Mouse (Mus musculus): ENCODE measurements at regions not wholly inside any gene's neighbourhood (a gene's known extent, or its start where the extent isn't known, plus 50 kb on each side); places are given as distances from the start of the nearest gene placed in this dataset.

DNA sequence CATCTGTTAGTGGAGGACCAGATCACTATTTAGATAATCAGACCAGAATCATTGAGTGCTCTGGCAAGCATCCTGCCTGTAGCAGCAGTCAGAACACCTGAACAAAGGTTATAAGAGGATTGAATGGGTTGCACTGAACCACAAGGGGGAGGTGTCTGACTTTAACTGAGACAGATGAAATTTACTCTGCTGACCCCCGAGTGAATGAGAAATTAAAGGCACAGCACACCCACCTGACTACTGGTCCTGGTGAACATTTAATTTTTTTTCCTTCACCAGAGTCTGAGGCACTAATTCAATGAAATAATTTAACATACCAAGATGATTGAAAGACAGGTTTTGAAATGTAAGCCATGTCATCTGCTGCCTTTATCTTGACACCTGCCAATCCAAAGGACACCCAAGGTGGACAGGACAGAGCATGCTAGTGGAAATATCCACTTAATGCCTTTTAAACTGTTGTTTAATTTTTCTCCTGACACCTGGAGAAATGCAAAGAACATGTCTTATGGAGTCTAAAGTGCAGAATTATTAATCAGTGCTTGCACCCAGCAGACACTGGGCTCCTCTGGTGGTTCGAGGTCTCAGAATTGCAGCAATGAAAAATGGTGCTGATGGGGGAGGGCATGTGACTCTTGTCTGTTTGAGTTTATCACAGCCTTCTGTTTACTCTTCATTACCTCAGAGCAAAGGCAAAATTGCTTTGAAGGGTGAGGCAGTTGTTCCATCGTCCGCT, 265.0 kb downstream of the Cmpk2 start:
- WGBS: 40% methylated on average over 4 of the region's 4 CpGs
- DNase-seq: no peak
- no peak for TF ChIP-seq POLR2A (IDR thresholded peaks at IDR 0.05; ENCODE audit: borderline replicate concordance, extremely low read depth, low read depth, low read length)
- no peak for TF ChIP-seq CTCF (IDR thresholded peaks at IDR 0.05; ENCODE audit: insufficient read depth, low read length)
- H3K4me1 ChIP-seq (ENCODE audit: control insufficient read depth, insufficient read depth, low read length): no peaks in the 10 kb centered on the region
- H3K4me3 ChIP-seq (replicated peaks; ENCODE audit: extremely low read depth, low read depth, low read length): no peak overlapping the region

DNA sequence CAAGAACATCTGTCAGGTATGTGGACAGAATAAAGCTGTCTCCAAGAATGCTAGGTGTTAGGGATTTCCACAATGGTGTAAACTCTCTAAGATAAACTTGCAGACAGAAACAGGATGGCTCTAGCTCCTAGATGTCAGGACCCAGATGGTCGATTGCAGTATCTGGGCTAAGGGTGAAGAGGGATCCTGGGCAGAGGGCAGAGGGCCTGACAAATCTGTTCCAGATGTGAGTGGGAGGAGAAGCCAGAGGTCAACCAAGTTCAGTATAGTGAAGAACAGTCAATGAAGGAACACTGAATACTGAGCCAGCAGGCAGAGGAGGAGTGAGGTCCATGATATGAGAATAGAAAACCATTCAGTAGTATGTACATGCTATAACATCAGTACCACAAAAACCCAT, 254.4 kb downstream of the Cmpk2 start:
- WGBS: 36% methylated on average over 1 of the region's 1 CpGs
- DNase-seq: no peak
- Histone ChIP-seq H3K4me3 (replicated peaks; ENCODE audit: extremely low read depth, low read depth, low read length) (no peak overlapping the region), H3K4me1 (ENCODE audit: control insufficient read depth, insufficient read depth, low read length) (no peaks in the 10 kb centered on the region)
- TF ChIP-seq CTCF (IDR thresholded peaks at IDR 0.05; ENCODE audit: insufficient read depth, low read length) (no peak), POLR2A (IDR thresholded peaks at IDR 0.05; ENCODE audit: borderline replicate concordance, extremely low read depth, low read depth, low read length) (no peak)

DNA sequence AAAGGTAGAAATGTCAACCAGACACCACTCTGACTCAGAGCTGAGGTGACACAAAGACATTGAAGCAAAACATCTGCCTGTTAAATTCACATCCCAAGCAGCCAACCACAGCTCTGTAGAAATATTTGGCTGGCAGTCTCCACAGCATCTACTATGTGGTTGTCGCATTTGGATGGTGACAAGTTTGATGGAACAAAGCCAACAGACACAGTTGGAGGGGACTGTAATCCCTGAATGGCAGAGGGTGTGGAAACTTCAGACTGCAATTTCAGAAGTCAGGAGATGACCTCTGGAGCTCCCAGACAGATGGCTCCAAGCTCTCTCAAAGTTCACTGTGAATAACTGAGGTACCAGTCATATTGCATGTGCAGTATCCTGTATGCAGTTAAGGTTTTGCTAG, 229.8 kb downstream of the Cmpk2 start:
- 56% methylated on average over 1 of the region's 1 CpGs for WGBS
- TF ChIP-seq POLR2A (IDR thresholded peaks at IDR 0.05; ENCODE audit: borderline replicate concordance, extremely low read depth, low read depth, low read length) (no peak), CTCF (IDR thresholded peaks at IDR 0.05; ENCODE audit: insufficient read depth, low read length) (no peak)
- DNase-seq: no peak
- Histone ChIP-seq H3K4me3 (replicated peaks; ENCODE audit: extremely low read depth, low read depth, low read length) (no peak overlapping the region), H3K4me1 (ENCODE audit: control insufficient read depth, insufficient read depth, low read length) (no peaks in the 10 kb centered on the region)

DNA sequence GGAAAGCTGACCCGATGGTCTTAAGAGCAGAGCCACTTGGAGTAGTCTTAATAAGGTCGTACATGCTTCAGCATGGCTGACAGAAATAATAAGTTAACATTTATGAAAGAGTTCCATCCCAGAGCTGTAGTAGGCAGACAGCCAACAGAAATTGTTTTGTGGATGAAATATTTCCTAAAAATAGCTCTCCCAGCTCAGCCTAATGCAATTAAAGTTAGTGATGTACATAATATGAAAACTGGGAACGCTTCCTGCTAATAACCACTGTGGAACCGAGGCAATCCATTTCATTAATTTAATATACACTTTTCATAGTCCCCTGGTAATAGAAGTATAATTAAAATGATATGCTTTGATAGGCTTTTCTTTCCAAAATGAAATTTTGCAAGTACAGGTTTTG, 219.0 kb downstream of the Cmpk2 start:
- Histone ChIP-seq H3K4me3 (replicated peaks; ENCODE audit: extremely low read depth, low read depth, low read length) (no peak overlapping the region), H3K4me1 (ENCODE audit: control insufficient read depth, insufficient read depth, low read length) (no peaks in the 10 kb centered on the region)
- WGBS: 65% methylated on average over 4 of the region's 4 CpGs
- no peak for DNase-seq
- no peak for TF ChIP-seq CTCF (IDR thresholded peaks at IDR 0.05; ENCODE audit: insufficient read depth, low read length)
- no peak for TF ChIP-seq POLR2A (IDR thresholded peaks at IDR 0.05; ENCODE audit: borderline replicate concordance, extremely low read depth, low read depth, low read length)

DNA sequence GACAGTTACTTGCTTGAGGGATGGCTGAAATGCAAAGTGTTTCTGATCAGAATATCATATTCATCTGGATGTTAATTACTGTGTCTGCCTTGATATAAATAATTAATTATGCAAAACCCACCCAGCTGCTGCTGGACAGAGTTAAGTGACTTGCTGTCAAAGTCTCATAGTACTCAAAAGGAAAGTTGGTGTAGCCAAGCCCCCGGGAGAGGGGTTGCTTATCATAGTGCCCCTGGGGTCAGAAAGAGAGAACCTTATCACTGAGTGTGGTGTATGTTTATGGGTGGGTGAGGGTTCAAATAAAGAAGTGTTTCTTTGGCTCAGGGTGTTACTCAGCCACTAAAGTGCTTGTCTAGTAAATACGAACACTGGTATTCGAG, 211.6 kb downstream of the Cmpk2 start:
- TF ChIP-seq POLR2A (IDR thresholded peaks at IDR 0.05; ENCODE audit: borderline replicate concordance, extremely low read depth, low read depth, low read length): no peak
- no peak for TF ChIP-seq CTCF (IDR thresholded peaks at IDR 0.05; ENCODE audit: insufficient read depth, low read length)
- H3K4me3 ChIP-seq (replicated peaks; ENCODE audit: extremely low read depth, low read depth, low read length): no peak overlapping the region
- 41% methylated on average over 3 of the region's 3 CpGs for WGBS
- no peaks in the 10 kb centered on the region for H3K4me1 ChIP-seq (ENCODE audit: control insufficient read depth, insufficient read depth, low read length)
- DNase-seq: no peak

DNA sequence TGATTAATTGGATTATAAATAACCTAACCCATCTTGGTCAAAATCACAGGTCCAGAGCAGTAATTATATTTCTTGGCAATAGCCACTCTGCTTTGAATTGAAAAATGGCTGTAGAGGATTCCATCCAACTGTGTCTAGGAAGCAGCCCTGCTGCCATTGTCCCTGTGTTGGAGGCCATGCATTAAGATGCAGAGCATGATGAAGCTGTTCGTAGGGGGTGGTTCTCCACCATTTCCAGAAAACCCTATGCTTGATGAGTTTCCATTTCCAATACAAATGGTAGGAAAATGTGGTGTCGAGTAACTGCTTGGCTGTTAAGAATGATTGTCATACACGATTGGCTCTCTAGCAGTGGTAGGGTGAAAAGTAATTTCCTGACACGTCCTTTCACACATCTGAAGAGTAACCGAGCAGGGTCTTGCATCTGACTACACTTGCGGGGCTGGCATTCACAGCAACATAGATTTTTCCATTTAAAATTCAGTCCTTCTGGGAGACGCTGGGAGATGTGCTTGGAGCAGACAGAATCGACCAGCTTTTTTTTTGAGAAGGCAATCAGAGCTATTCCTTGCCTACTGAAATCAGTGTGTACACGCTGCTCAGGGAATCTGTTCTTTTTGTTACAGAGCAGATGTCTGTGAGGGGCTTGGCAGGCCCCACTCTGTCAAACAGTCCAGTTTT, 211.0 kb downstream of the Cmpk2 start:
- Histone ChIP-seq H3K4me3 (replicated peaks; ENCODE audit: extremely low read depth, low read depth, low read length) (no peak overlapping the region), H3K4me1 (ENCODE audit: control insufficient read depth, insufficient read depth, low read length) (no peaks in the 10 kb centered on the region)
- WGBS: 59% methylated on average over 9 of the region's 9 CpGs
- TF ChIP-seq CTCF (IDR thresholded peaks at IDR 0.05; ENCODE audit: insufficient read depth, low read length) (no peak), POLR2A (IDR thresholded peaks at IDR 0.05; ENCODE audit: borderline replicate concordance, extremely low read depth, low read depth, low read length) (no peak)
- no peak for DNase-seq

DNA sequence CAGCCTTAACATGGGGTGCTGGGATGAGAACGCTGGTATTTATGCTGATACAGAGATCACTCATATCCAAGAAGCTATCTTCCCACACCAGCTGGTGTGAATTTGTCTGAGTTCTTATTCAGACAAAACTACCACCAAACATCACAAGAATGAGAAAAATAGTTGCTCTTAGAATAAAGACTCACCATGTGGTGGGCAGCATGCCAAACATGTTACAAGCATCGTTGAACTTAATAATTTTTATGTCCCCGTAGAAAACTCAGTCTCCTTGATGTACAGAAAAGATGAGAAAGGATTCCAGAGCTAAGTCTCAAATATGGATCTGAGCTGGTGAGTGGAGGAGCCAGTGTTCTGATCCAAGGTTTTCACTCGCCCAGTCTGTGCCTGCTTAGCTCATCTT, 196.5 kb downstream of the Cmpk2 start:
- DNase-seq: no peak
- no peak overlapping the region for H3K4me3 ChIP-seq (replicated peaks; ENCODE audit: extremely low read depth, low read depth, low read length)
- 70% methylated on average over 4 of the region's 4 CpGs for WGBS
- no peaks in the 10 kb centered on the region for H3K4me1 ChIP-seq (ENCODE audit: control insufficient read depth, insufficient read depth, low read length)
- TF ChIP-seq POLR2A (IDR thresholded peaks at IDR 0.05; ENCODE audit: borderline replicate concordance, extremely low read depth, low read depth, low read length): no peak
- no peak for TF ChIP-seq CTCF (IDR thresholded peaks at IDR 0.05; ENCODE audit: insufficient read depth, low read length)

DNA sequence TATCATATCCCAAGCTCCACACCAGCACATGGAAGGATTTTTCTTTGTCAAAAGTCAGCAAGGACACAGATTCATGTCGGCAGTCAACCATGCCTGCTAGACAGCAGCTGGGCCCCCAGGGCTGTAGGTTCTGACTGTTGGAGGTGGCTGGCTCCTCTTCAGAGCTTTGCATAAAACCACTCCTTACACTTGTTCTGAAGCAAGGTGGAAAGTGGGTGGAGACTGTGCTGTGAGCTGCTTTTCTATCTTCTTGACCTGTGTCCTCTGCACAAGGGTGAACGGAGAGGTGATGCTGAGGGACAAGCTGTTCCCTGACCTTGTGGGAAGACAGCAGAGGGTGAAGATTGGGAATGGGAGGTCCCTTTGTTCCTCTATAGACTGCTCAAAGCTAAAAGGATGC, 185.2 kb downstream of the Cmpk2 start:
- 85% methylated on average over 2 of the region's 2 CpGs for WGBS
- DNase-seq: no peak
- no peak for TF ChIP-seq CTCF (IDR thresholded peaks at IDR 0.05; ENCODE audit: insufficient read depth, low read length)
- H3K4me3 ChIP-seq (replicated peaks; ENCODE audit: extremely low read depth, low read depth, low read length): no peak overlapping the region
- H3K4me1 ChIP-seq (ENCODE audit: control insufficient read depth, insufficient read depth, low read length): no peaks in the 10 kb centered on the region

DNA sequence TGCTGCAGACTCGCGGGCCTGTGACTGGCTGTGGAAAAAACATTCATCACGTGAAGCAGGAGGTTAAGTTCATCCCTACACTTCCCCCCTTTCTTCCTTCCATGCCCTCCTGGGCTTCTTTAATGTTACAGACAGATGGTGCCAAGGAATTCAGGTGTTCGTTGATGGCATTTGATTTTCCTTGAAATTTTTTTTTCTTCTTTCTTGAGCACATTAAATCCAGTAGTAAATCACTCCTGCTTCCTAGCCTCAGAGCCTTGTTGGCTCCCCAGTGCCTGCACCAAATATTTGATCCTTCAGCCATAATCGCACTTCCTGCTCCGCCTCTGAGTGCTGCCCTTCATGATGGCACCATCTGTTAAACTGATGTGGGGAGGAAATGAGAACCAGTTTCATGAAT, 184.8 kb downstream of the Cmpk2 start:
- TF ChIP-seq CTCF (IDR thresholded peaks at IDR 0.05; ENCODE audit: insufficient read depth, low read length): no peak
- TF ChIP-seq POLR2A (IDR thresholded peaks at IDR 0.05; ENCODE audit: borderline replicate concordance, extremely low read depth, low read depth, low read length): no peak
- no peak for DNase-seq
- no peak overlapping the region for H3K4me3 ChIP-seq (replicated peaks; ENCODE audit: extremely low read depth, low read depth, low read length)
- no peaks in the 10 kb centered on the region for H3K4me1 ChIP-seq (ENCODE audit: control insufficient read depth, insufficient read depth, low read length)
- 68% methylated on average over 6 of the region's 6 CpGs for WGBS

DNA sequence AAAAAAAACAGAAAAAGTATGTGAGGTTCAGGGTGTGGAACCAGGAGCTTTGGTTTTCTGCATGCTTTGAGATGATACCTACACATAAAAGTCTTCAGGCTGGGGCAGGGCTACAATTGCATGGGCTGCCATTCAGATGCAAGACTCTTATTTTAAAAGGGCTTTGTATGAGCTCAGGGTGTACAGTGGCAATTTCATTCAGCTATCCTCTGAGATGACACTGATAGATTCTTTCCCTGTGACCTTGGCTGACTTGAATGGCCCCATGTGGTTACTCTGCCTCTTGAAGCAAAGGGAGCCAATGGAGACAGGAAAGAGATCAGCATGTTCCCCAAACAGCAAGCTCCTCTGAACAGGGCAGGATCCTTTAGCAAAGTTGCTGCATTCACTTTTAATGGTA, 177.1 kb downstream of the Cmpk2 start:
- Histone ChIP-seq H3K4me3 (replicated peaks; ENCODE audit: extremely low read depth, low read depth, low read length) (no peak overlapping the region), H3K4me1 (ENCODE audit: control insufficient read depth, insufficient read depth, low read length) (no peaks in the 10 kb centered on the region)
- TF ChIP-seq CTCF (IDR thresholded peaks at IDR 0.05; ENCODE audit: insufficient read depth, low read length) (no peak), POLR2A (IDR thresholded peaks at IDR 0.05; ENCODE audit: borderline replicate concordance, extremely low read depth, low read depth, low read length) (no peak)
- no peak for DNase-seq

Measured in lung, adult 2 months (tissue).